ENCODE assay signal across 22 mouse cellular contexts in genomic region chr7:139360890-139361559, GRCm38 (mm10). TPM values are rescaled to one million over a fixed set of nuclear protein-coding genes. Genes with fewer than 3 reads are reported as not detected.
DNase-seq lines count a peak whose midpoint lies in the region; ATAC-seq and TF ChIP-seq lines count a peak whose summit lies in the region.
"Had no signal": no experiment of that assay in that cellular context is flagged by ENCODE, and none has a peak within 500 bp of the region (broad histone marks: within the 10 kb centered on the region; RNA-seq: fewer than 3 reads in every experiment).

No protein-coding gene starts in this region.

- DNase-seq in heart, postnatal 36 days, result no peak
- no peak for DNase-seq in stomach, postnatal 0 days (ENCODE audit: low spot score)
- no peak for DNase-seq in natural killer cell, adult 2 months (ENCODE audit: low spot score in 2 of 2)
- no peak for DNase-seq in c-Kit-positive CD71-positive TER-119-positive erythroid progenitor cells, embryonic 14.5 days (ENCODE audit: low spot score)
- DNase-seq: cerebellum, adult 11-12 months; cerebellum, postnatal 14 days; gastrocnemius, postnatal 36 days; kidney, adult 11 months; lung, postnatal 10 days; retina, postnatal 1 day; right cerebral cortex, postnatal 4 days; thymus, postnatal 25 days had no signal

- 66% methylated on average over 3 of the region's 3 CpGs for WGBS in heart, embryonic 11.5 days (ENCODE audit: insufficient replicate concordance)
- WGBS in stomach, embryonic 15.5 days, result 70% methylated on average over 3 of the region's 3 CpGs
- WGBS in stomach, postnatal 0 days, result 64% methylated on average over 3 of the region's 3 CpGs
- 70% methylated on average over 3 of the region's 3 CpGs for WGBS in intestine, embryonic 16.5 days

- no peak overlapping the region for H3K4me3 ChIP-seq in heart, embryonic 11.5 days (ENCODE audit: low read depth, low read length)
- H3K4me3 ChIP-seq in stomach, embryonic 15.5 days (replicated peaks), result no peak overlapping the region
- no peak overlapping the region for H3K4me3 ChIP-seq in stomach, postnatal 0 days (ENCODE audit: low read depth, low read length)
- peak overlapping the region; percentile 39 for H3K4me3 ChIP-seq in intestine, embryonic 16.5 days (ENCODE audit: low read length)
- H3K4me3 ChIP-seq: embryonic facial prominence, embryonic 13.5 days; limb, embryonic 15.5 days; liver, embryonic 15.5 days had no signal

- no peak overlapping the region for H3K9ac ChIP-seq in heart, embryonic 11.5 days (ENCODE audit: low read depth, low read length)
- no peak overlapping the region for H3K9ac ChIP-seq in stomach, embryonic 15.5 days
- H3K9ac ChIP-seq in stomach, postnatal 0 days (ENCODE audit: low read length), result no peak overlapping the region
- H3K9ac ChIP-seq in intestine, embryonic 16.5 days (ENCODE audit: low read depth, low read length), result no peak overlapping the region
- H3K9ac ChIP-seq: embryonic facial prominence, embryonic 13.5 days; hindbrain, embryonic 14.5 days; limb, embryonic 15.5 days; liver, embryonic 15.5 days had no signal

- H3K4me1 ChIP-seq in heart, embryonic 11.5 days (ENCODE audit: control insufficient read depth, insufficient read depth, low read length), result peaks cover 41% of the 10 kb centered on the region
- peaks cover 31% of the 10 kb centered on the region for H3K4me1 ChIP-seq in stomach, embryonic 15.5 days
- H3K4me1 ChIP-seq in stomach, postnatal 0 days (replicated peaks; ENCODE audit: control insufficient read depth, insufficient read depth), result peaks cover 21% of the 10 kb centered on the region
- H3K4me1 ChIP-seq in intestine, embryonic 16.5 days (ENCODE audit: control insufficient read depth, insufficient read depth, low read length), result peaks cover 49% of the 10 kb centered on the region

- no peaks in the 10 kb centered on the region for H3K36me3 ChIP-seq in heart, embryonic 11.5 days (ENCODE audit: control insufficient read depth, insufficient read depth, low read length)
- no peaks in the 10 kb centered on the region for H3K36me3 ChIP-seq in stomach, embryonic 15.5 days
- H3K36me3 ChIP-seq in stomach, postnatal 0 days (ENCODE audit: control insufficient read depth, insufficient read depth, low read length), result no peaks in the 10 kb centered on the region
- H3K36me3 ChIP-seq in intestine, embryonic 16.5 days (ENCODE audit: control insufficient read depth, insufficient read depth, low read length), result no peaks in the 10 kb centered on the region
- H3K36me3 ChIP-seq: embryonic facial prominence, embryonic 13.5 days; limb, embryonic 15.5 days; liver, embryonic 15.5 days had no signal

- H3K9me3 ChIP-seq in heart, embryonic 11.5 days (replicated peaks; ENCODE audit: control insufficient read depth, low read length), result no peaks in the 10 kb centered on the region
- H3K9me3 ChIP-seq in stomach, embryonic 15.5 days, result no peaks in the 10 kb centered on the region
- H3K9me3 ChIP-seq in stomach, postnatal 0 days (ENCODE audit: control insufficient read depth, low read length), result no peaks in the 10 kb centered on the region
- H3K9me3 ChIP-seq in intestine, embryonic 16.5 days (ENCODE audit: control insufficient read depth, low read length), result no peaks in the 10 kb centered on the region
- H3K9me3 ChIP-seq: embryonic facial prominence, embryonic 13.5 days; limb, embryonic 15.5 days; liver, embryonic 15.5 days had no signal

- no peak for TF ChIP-seq CTCF in stomach, postnatal 0 days (IDR thresholded peaks at IDR 0.05; ENCODE audit: low read depth)

- intact Hi-C loops in heart, postnatal 36 days (cut with DNase I), result loop anchor here (5.0 kb wide), 1 partner anchor 129 kb away; no protein-coding TSS in a partner anchor

- no peaks in the 10 kb centered on the region for H3K27me3 ChIP-seq in heart, embryonic 11.5 days (ENCODE audit: control insufficient read depth, insufficient read depth, low read length)
- no peaks in the 10 kb centered on the region for H3K27me3 ChIP-seq in stomach, embryonic 15.5 days (replicated peaks)
- no peaks in the 10 kb centered on the region for H3K27me3 ChIP-seq in stomach, postnatal 0 days (ENCODE audit: control insufficient read depth, insufficient read depth, low read length)
- H3K27me3 ChIP-seq in intestine, embryonic 16.5 days (replicated peaks; ENCODE audit: control insufficient read depth, insufficient read depth, low read length), result no peaks in the 10 kb centered on the region
- H3K27me3 ChIP-seq: embryonic facial prominence, embryonic 13.5 days; limb, embryonic 15.5 days; liver, embryonic 15.5 days had no signal

- TF ChIP-seq EP300 in stomach, postnatal 0 days (optimal IDR thresholded peaks at IDR 0.05), result no peak

- H3K4me2 ChIP-seq in heart, embryonic 11.5 days, result no peak overlapping the region
- no peak overlapping the region for H3K4me2 ChIP-seq in stomach, embryonic 15.5 days
- H3K4me2 ChIP-seq in stomach, postnatal 0 days (replicated peaks; ENCODE audit: low read depth), result no peak overlapping the region
- H3K4me2 ChIP-seq in intestine, embryonic 16.5 days (ENCODE audit: low read depth, low read length), result peak overlapping the region; percentile 42; the same call in 1 of the 2 replicates
- H3K4me2 ChIP-seq: embryonic facial prominence, embryonic 13.5 days; hindbrain, embryonic 14.5 days; limb, embryonic 15.5 days; liver, embryonic 15.5 days had no signal

- H3K27ac ChIP-seq in heart, embryonic 11.5 days (ENCODE audit: low read depth, low read length), result peak overlapping the region; percentile 38; the same call in 1 of the 2 replicates
- peak overlapping the region; percentile 28; the same call in 1 of the 2 replicates for H3K27ac ChIP-seq in stomach, embryonic 15.5 days
- no peak overlapping the region for H3K27ac ChIP-seq in stomach, postnatal 0 days (replicated peaks)
- peak overlapping the region; percentile 96 for H3K27ac ChIP-seq in intestine, embryonic 16.5 days (ENCODE audit: low read length)
- H3K27ac ChIP-seq: embryonic facial prominence, embryonic 13.5 days; hindbrain, embryonic 14.5 days; limb, embryonic 15.5 days; liver, embryonic 15.5 days had no signal

- ATAC-seq in heart, embryonic 11.5 days (replicated peaks; ENCODE audit: insufficient number of reproducible peaks, low FRiP score, low TSS enrichment), result no peak
- ATAC-seq in stomach, embryonic 15.5 days (ENCODE audit: insufficient read depth, low FRiP score, low read depth), result no peak
- ATAC-seq in stomach, postnatal 0 days (ENCODE audit: low FRiP score, low TSS enrichment), result no peak
- peak; percentile 65 for ATAC-seq in intestine, embryonic 16.5 days
- ATAC-seq: CD4-positive, CD25-positive, alpha-beta regulatory T cell, adult 4 months; forebrain, embryonic 16.5 days; midbrain, embryonic 16.5 days had no signal

RNA-seq across cellular contexts. Expression of gene Inpp5a, which starts 27.9 kb away (rescaled TPM):
- 69.8 and 74.4 TPM in 2 replicates for polyA plus RNA-seq in heart, embryonic 11.5 days (2014; fragmentation: Nextera tagmentation; extraction: Ambion mirVana)
- total RNA-seq in heart, postnatal 36 days (2021), result 100 to 1,000 TPM; 273 to 286 TPM
- polyA plus RNA-seq in stomach, embryonic 15.5 days (2015; fragmentation: Nextera tagmentation; extraction: Ambion mirVana), result 35.0 and 35.7 TPM in 2 replicates
- polyA plus RNA-seq in stomach, postnatal 0 days (2015; fragmentation: Nextera tagmentation; extraction: Ambion mirVana), result 25.4 and 27.6 TPM in 2 replicates
- 8.9 and 27.7 TPM in 2 replicates for polyA plus RNA-seq in intestine, embryonic 16.5 days (2015; fragmentation: Nextera tagmentation; extraction: Ambion mirVana)
